Mouse (Mus musculus): ENCODE results near the gene Calr3. TPM values are rescaled to one million over a fixed set of nuclear protein-coding genes. Genes with fewer than 3 reads are reported as not detected.

The Calr3 gene
- total and polyA plus RNA-seq, 3 experiments, result 2.5 to 5.3 (median 2.8) TPM

DNA sequence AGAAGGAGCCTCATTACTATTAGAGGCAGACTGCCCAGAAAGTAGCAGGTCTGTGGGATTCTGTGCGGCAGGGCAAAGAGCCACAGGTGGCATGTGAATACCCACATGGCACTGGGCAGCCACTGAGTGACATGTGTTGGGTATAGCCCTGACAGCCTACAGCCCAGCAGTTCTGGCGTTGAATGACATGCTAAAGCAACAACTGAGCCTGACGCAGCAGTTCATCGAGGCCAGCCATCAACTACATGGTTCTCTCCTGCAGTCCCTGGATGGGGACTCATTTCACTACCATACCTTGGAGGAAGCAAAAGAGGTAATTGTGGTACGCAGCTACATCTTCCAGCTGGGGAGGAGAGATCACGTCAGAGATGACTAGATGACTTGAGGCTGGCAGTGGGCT lies 14.8 kb upstream of the Calr3 start:
- peaks cover 67 to 92% of the 10 kb centered on the region in 2 experiments for H3K36me3 ChIP-seq (replicated peaks in 1 of 2; ENCODE audit: control insufficient read depth in 1 of 2, insufficient read depth in 1 of 2, low read length in 1 of 2)
- no peaks in the 10 kb centered on the region for H3K79me2 ChIP-seq (replicated peaks; ENCODE audit: control insufficient read depth, extremely low read depth, insufficient read depth, poor library complexity, severe bottlenecking)
- DNase-seq (ENCODE audit: extremely low read depth), result no peak
- H3K27me3 ChIP-seq (replicated peaks), result no peaks in the 10 kb centered on the region
- in situ Hi-C loops (cut with MboI; ENCODE audit: low pct_ligation_motif_present, low pct_unique_long_range_greater_than_20kb, low sequenced_read_pairs), result no loop called here
- no peak overlapping the region for H3K4me2 ChIP-seq (ENCODE audit: insufficient read depth, low read depth, poor library complexity, severe bottlenecking)
- dilution Hi-C loops (cut with MboI; ENCODE audit: extremely low pct_ligation_motif_present, extremely low pct_unique_long_range_greater_than_20kb, low sequenced_read_pairs), result no loop called here
- no peak overlapping the region for H3K27ac ChIP-seq (ENCODE audit: insufficient read depth, low read depth)
- TF ChIP-seq ETS1 (conservative IDR thresholded peaks at IDR 0.05; ENCODE audit: low read depth, low read length) (no peak), MAZ (IDR thresholded peaks at IDR 0.05; ENCODE audit: low read depth, low read length) (no peak), SMC3 (IDR thresholded peaks at IDR 0.05; ENCODE audit: low read depth, low read length) (no peak), ZKSCAN1 (IDR thresholded peaks at IDR 0.05; ENCODE audit: borderline replicate concordance, low read depth, low read length) (no peak)
- no peak overlapping the region for H3K9ac ChIP-seq (ENCODE audit: insufficient read depth, low read depth)
- peaks cover 6% of the 10 kb centered on the region for H3K9me3 ChIP-seq (replicated peaks; ENCODE audit: low read length)
- no peak overlapping the region for H3K4me3 ChIP-seq (replicated peaks in 1 of 3; ENCODE audit: low read depth in 2 of 3, low read length in 2 of 3, poor library complexity in 1 of 3)
- H3K4me1 ChIP-seq (ENCODE audit: control insufficient read depth in 1 of 2, insufficient read depth in 2 of 2), result no peaks in the 10 kb centered on the region; a peak in 1 of 4 replicates

DNA sequence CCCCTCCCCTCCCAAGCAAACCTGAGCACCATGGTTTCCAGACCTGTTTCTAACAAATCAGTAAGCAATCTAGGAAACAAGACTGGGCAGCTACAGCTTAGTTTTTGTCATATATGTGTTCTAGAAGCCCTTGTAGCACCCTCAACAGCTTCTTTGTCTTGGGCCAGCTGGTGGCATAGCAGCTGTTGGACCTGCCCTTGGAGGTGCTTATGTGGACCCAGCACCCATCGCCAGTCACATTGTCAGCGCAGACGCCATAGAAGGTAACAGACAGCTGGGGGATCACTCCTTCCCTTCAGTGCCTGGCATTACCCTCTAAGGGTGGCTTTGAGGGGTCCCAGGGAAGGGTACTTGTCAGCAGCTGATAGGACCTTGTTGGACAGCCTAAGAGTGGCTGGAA lies 14.1 kb upstream of the Calr3 start:
- in situ Hi-C loops (cut with MboI; ENCODE audit: low pct_ligation_motif_present, low pct_unique_long_range_greater_than_20kb, low sequenced_read_pairs), result no loop called here
- no peak overlapping the region for H3K4me3 ChIP-seq (replicated peaks in 1 of 3; ENCODE audit: low read depth in 2 of 3, low read length in 2 of 3, poor library complexity in 1 of 3)
- no peaks in the 10 kb centered on the region for H3K79me2 ChIP-seq (replicated peaks; ENCODE audit: control insufficient read depth, extremely low read depth, insufficient read depth, poor library complexity, severe bottlenecking)
- H3K36me3 ChIP-seq (replicated peaks in 1 of 2; ENCODE audit: control insufficient read depth in 1 of 2, insufficient read depth in 1 of 2, low read length in 1 of 2), result peaks cover 67 to 92% of the 10 kb centered on the region in 2 experiments
- H3K27me3 ChIP-seq (replicated peaks), result no peaks in the 10 kb centered on the region
- no peaks in the 10 kb centered on the region; a peak in 1 of 4 replicates for H3K4me1 ChIP-seq (ENCODE audit: control insufficient read depth in 1 of 2, insufficient read depth in 2 of 2)
- no peak overlapping the region for H3K4me2 ChIP-seq (ENCODE audit: insufficient read depth, low read depth, poor library complexity, severe bottlenecking)
- no peak overlapping the region for H3K9ac ChIP-seq (ENCODE audit: insufficient read depth, low read depth)
- no peak overlapping the region for H3K27ac ChIP-seq (ENCODE audit: insufficient read depth, low read depth)
- no peak for DNase-seq (ENCODE audit: extremely low read depth)
- peaks cover 10% of the 10 kb centered on the region for H3K9me3 ChIP-seq (replicated peaks; ENCODE audit: low read length)
- dilution Hi-C loops (cut with MboI; ENCODE audit: extremely low pct_ligation_motif_present, extremely low pct_unique_long_range_greater_than_20kb, low sequenced_read_pairs), result no loop called here
- TF ChIP-seq CHD2 (IDR thresholded peaks at IDR 0.05; ENCODE audit: low read length) (no peak), ZMIZ1 (IDR thresholded peaks at IDR 0.05; ENCODE audit: low read depth, low read length) (no peak), TCF12 (IDR thresholded peaks at IDR 0.05; ENCODE audit: low read depth, low read length) (no peak), SIN3A (IDR thresholded peaks at IDR 0.05; ENCODE audit: low read length) (no peak), E2F4 (IDR thresholded peaks at IDR 0.05; ENCODE audit: insufficient replicate concordance, low read depth, low read length) (no peak), ETS1 (conservative IDR thresholded peaks at IDR 0.05; ENCODE audit: low read depth, low read length) (no peak), MXI1 (IDR thresholded peaks at IDR 0.05; ENCODE audit: low read depth, low read length) (no peak), JUN (IDR thresholded peaks at IDR 0.05; ENCODE audit: insufficient read depth, low read depth, low read length) (no peak), ZC3H11A (IDR thresholded peaks at IDR 0.05; ENCODE audit: low read depth, low read length) (no peak), BHLHE40 (IDR thresholded peaks at IDR 0.05; ENCODE audit: low read depth, low read length) (no peak), RAD21 (IDR thresholded peaks at IDR 0.05; ENCODE audit: low read depth, low read length) (no peak), RCOR1 (conservative IDR thresholded peaks at IDR 0.05; ENCODE audit: low read depth, low read length) (no peak), MEF2A (IDR thresholded peaks at IDR 0.05; ENCODE audit: borderline replicate concordance, low read depth, low read length) (no peak), CHD1 (IDR thresholded peaks at IDR 0.05; ENCODE audit: low read depth, low read length) (no peak), UBTF (IDR thresholded peaks at IDR 0.05; ENCODE audit: low read depth, low read length) (no peak), TBP (conservative IDR thresholded peaks at IDR 0.05; ENCODE audit: low read depth, low read length) (no peak), MYC (IDR thresholded peaks at IDR 0.05; ENCODE audit: low read depth, low read length) (no peak)
